Mouse (Mus musculus): ENCODE measurements around the gene Phactr4.

- TF ChIP-seq CTCF (IDR thresholded peaks at IDR 0.05; ENCODE audit: low read depth, low read length), result no peak
- TF ChIP-seq POLR2A (IDR thresholded peaks at IDR 0.05; ENCODE audit: borderline replicate concordance, low read depth, low read length), result no peak
These were observed 37.9 kb upstream of the Phactr4 start for GRCm38 (mm10) chr4:132460225-132460624.

Data from bone marrow macrophage, adult 2 months (primary cell).